Mouse (Mus musculus): ENCODE data around the gene Csmd2. TPM values are rescaled to one million over a fixed set of nuclear protein-coding genes. Genes with fewer than 3 reads are reported as not detected.

Gene Csmd2
- total RNA-seq, 1 experiment from 2014 or later: 0.59 TPM

- no peak for DNase-seq
These were observed 257.5 kb downstream of the Csmd2 start for GRCm38 (mm10) chr4:128245201-128245600.

DNA sequence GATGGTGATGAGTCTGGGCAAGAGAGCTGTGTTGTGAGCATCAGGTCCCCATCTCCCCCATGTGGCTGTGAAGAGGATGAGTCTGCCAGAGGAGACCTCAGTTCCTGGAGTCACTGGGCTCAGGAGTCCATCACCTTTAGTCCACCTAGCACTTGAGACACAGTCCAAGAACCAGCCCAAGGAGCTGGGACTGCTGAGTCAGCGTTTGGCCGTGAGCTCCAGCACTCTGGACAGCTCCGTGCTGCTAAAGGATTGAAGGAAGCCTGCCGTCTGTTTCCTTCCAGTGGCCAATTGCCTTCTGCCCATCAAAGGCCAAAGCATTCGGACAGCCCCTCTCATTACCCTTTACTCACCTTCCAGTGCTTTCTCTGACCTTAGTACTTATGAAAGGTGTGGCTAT is 261.0 kb downstream of the Csmd2 start:
- peak; percentile 64 for DNase-seq

DNA sequence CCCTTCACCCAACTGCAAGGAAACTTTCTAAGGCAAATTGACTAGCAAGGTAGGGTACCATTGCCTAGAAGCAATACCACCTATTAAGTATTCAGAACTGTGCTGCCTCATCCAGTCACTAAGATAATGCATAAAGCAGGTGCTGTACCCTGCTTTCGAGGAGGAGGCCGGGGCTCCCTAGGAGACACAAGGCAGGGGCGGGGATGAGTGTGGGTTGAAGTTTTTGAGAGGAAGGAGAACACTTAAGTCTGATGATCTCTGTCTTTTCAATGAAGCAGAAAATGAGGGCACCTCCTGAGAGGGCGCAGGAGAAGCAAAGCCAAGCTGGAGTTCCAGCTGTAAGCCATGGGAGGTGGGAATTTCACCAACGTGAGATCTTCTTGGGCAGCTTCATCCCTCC is 271.6 kb downstream of the Csmd2 start:
- no peak for DNase-seq

GRCm38 (mm10) chr4:128260907-128261560 is 273.4 kb downstream of the Csmd2 start, which contains the start of gene Hmgb4:
Gene Hmgb4, minus strand, starts transcription at chr4:128260957.
- DNase-seq: no peak

DNA sequence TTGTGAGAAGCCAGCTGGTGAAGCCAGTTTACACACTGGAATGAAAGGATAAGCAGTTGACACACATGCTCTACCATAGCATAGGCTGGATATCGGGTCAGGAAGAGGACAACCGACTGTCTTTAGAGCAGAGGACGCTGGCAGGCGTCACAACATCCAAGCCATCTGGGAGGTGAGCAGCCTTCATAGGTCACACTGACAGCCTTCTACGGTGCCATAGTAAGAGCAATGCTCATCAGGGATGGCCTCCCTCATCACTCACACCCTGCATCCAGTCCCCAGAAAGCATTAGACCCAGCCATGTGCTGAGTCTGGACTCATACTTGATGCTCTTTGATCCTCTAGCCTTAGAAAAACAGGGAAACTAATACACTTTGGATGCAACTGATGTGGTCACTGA is 276.8 kb downstream of the Csmd2 start:
- DNase-seq: no peak

DNA sequence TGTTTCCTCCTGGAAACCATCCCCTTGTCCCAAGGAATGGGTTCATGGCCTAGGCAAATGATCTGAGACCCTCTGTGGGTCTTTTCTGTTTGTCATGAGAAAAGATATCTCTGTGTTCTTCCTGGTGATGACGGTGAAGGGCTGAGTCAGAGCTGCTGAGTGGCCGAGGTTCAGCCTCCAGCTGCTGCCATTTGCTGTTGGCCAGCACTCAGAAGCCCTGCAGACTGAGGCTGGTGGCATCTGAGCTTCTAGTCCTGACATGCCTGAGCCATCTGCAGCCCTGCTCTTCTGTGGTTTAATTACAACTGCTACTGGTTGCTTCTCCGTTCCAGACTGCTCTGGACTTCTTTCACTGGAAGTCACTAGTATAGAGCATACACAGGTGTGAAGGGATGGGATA is 277.7 kb downstream of the Csmd2 start:
- DNase-seq: no peak

- no peak for DNase-seq
These were observed 281.7 kb downstream of the Csmd2 start for GRCm38 (mm10) chr4:128269261-128269875.

- no peak for DNase-seq
These were observed 282.5 kb downstream of the Csmd2 start for GRCm38 (mm10) chr4:128270177-128270576.

GRCm38 (mm10) chr4:128270931-128271330 is 283.3 kb downstream of the Csmd2 start:
- DNase-seq: no peak

GRCm38 (mm10) chr4:128272501-128272900 is 284.8 kb downstream of the Csmd2 start:
- no peak for DNase-seq

GRCm38 (mm10) chr4:128273146-128273545 is 285.5 kb downstream of the Csmd2 start:
- DNase-seq: no peak

DNA sequence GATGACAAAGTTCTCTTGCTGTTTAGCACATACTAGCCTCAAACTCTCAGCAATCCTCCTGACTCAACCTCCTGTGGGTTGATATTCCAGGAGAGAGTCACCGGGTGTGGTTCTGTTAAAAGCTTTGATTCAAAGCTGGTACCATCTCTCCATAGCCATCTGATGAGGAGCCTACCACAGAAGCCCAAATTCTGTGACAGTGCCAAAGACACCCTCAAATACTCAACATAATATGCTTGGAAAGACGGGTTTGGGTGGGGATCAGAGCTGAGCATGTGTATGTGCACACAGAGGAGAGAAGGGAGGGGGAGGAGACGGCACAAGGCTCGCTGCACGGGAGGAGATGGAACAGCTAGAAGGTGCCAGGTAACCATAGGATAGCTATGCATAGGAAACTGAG is 287.5 kb downstream of the Csmd2 start:
- no peak for DNase-seq

DNA sequence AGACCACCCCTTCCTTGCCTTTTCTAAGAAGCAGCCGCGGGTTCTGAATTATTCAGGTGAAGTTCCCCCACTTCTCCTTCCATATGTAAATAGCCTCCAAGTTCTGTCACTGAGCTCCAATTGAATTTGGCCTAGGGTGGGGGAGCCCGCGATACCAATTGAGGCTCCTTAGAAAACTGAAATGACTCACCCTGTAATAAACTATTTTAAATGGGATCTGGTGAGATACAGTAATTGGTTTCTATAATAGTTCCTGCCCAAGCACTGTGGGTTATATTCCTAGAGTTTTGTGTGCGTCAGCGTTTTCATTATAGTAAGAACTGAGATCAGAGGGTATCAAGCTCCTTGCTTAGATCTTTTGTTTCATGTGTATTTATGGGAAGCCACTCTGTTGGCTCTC is 287.9 kb downstream of the Csmd2 start:
- DNase-seq: no peak

DNA sequence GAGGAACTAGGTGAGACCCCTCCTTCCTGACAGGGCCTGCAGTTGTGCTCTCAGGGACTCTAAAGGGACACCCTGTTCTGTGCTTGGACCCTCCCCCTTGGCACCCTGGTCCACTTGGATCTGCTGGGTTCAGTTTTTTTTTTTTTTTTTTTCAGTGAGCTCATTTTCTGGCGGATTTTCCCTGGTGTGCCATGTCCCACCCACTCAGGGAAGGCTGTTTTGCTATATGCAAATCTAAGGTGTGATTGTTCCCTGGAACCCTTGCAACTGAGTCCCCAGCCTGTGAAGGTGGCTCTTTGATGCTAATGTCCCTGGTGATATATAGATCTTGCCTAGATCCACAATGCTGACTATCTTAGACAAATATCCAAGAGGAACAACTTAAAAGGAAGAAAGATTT is 297.4 kb downstream of the Csmd2 start:
- DNase-seq: no peak

GRCm38 (mm10) chr4:128288095-128288494 is 300.4 kb downstream of the Csmd2 start:
- no peak for DNase-seq

- no peak for DNase-seq
These were observed 316.4 kb downstream of the Csmd2 start for GRCm38 (mm10) chr4:128304049-128304448.

DNA sequence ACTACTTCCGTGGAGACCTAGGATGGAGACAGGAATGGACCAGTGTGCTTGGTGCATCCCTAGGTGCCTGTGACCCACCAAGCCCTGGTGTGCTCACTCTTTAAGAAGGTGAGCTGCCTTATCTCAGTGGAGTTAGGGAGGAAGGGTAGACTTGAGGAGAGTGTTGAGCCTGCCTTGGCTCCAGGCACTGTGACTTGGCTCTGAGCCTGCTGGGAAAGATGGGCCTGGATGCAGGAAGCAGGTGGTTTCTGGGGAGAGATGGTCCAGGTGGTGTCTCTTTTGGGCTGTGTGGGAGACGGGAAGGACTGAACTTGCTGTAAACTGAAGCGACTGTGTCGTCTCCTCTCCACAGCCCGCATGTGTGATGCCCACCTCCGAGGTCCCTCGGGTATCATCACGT is 318.4 kb downstream of the Csmd2 start:
- DNase-seq: no peak

DNA sequence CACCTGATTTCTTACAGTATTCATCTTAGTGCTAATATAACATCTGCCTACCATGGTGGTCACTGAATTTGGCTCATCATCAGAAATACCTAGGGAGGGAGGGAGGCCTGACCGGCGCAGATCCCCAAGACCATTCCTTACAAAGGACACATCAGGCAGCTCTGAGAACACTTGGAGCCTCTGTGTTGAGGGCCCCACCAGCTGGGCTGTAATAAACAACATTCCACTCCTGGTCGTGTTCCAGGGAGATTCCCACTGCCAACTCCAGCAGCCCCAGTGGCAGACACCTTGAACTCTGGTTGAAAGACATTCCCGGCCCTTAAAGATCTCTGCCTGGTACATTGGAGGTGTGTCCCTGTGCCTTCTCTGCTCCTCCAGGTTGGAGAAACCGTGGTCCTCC is 327.7 kb downstream of the Csmd2 start:
- DNase-seq: no peak

DNA sequence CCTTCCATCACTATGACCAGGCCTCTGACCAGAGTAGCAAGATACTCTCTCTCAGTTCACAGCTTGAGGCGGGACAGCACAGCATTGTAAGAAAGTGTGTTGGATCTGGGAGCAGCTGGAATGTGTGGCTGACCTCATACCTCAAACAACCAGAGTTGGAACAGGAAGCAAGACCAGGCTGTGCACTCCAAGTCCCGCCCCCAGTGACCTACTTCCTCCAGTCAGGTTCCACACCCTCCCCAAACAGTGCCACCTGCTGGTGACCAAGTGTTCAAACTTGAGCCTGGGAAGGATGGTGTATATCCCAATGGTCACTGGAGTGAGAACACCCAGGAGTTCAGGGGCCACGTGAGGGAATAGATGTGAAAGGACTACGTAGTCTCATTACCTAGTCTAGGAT is 330.3 kb downstream of the Csmd2 start:
- peak; percentile 37 for DNase-seq

- DNase-seq: no peak
These were observed 337.9 kb downstream of the Csmd2 start for GRCm38 (mm10) chr4:128325511-128325910.

GRCm38 (mm10) chr4:128326755-128327154 is 339.1 kb downstream of the Csmd2 start:
- no peak for DNase-seq

GRCm38 (mm10) chr4:128327421-128327820 is 339.8 kb downstream of the Csmd2 start:
- no peak for DNase-seq

DNA sequence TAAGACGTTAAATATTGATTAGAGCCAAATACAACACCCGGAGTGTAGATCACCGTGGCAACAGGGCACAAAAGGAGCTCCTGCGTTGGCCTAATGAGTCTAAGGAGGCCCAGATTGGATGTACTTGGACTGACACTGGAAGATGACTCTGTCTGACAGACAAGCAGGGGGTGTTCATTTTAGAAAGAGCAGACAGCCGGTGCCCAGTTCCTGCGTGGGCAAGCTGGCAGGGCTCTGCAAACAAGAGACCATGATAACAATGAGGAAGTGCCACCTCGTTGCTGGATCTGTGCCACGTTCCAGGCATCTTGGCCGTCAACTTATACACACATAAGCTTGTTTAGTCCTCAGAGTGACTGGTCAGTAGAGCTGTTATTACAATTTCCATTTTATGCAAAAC is 342.9 kb downstream of the Csmd2 start:
- no peak for DNase-seq

DNA sequence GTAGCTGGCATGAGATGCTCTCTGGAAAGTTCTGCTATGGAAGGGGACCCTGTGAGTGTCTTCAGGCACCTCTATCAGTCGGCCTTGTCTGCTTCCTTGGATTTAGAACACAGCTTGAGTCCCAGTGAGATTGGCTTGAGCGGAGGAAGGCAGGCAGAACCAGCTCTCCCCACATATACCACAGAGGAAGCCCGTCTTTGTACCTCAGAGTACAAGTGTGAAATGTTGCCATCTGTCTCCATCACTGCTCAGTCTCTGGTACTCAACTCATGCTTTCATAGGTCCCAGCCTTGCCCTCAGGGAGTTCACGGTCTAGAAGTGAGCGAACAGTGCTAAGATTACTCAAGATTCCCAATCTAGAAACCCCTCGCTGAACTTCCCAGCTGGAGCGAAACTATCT is 352.8 kb downstream of the Csmd2 start:
- DNase-seq: no peak
